In the genomic region with DNA sequence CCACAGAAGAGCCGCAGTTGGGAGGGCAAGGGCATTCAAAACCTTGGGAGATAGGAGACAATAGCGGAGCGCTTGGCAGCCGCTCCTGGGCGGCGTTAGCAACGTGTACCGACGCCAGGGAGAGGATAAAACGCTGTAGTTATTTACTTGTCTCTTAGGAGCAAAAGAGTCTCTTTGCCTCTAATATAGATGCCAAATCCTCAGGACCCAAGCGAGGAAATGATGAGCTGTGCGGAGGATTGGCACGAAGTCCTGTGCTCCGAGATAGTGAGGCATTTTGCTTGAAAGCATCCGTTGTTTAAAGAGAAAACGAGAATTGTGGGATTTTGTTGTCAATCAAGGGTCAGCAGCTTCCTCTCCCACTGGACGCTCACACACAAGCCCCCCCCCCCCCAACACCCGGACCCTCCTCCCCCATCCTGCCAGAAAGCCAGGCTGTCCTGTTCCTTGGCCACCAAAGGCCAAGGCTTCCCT, we compare ENCODE assay signal across 8 mouse cellular contexts.
DNase-seq lines count a peak whose midpoint lies in the region; ATAC-seq lines count a peak whose summit lies in the region.

No protein-coding gene starts in this region.

- no peaks in the 10 kb centered on the region for H3K9me3 ChIP-seq in neural tube, embryonic 11.5 days (ENCODE audit: control insufficient read depth, low read length)

- H3K4me1 ChIP-seq in neural tube, embryonic 11.5 days (ENCODE audit: control insufficient read depth, insufficient read depth, low read length), result peaks cover 7% of the 10 kb centered on the region; the same call in 1 of the 2 replicates

- H3K27me3 ChIP-seq in neural tube, embryonic 11.5 days (ENCODE audit: control insufficient read depth, insufficient read depth, low read length), result no peaks in the 10 kb centered on the region

- 0 out of 2 replicates have a peak, but pooled peaks have one; percentile 8 for ATAC-seq in neural tube, embryonic 11.5 days (ENCODE audit: insufficient read depth, low FRiP score, low TSS enrichment)
- no peak for ATAC-seq in granulocyte monocyte progenitor cell, adult 5-6 weeks (replicated peaks; ENCODE audit: poor library complexity, severe bottlenecking)
- ATAC-seq in megakaryocyte, adult 5-6 weeks (ENCODE audit: poor library complexity, severe bottlenecking), result no peak

- H3K27ac ChIP-seq in neural tube, embryonic 11.5 days (ENCODE audit: low read depth, low read length), result no peak overlapping the region

- no peaks in the 10 kb centered on the region for H3K36me3 ChIP-seq in neural tube, embryonic 11.5 days (ENCODE audit: control insufficient read depth, insufficient read depth, low read length)

- H3K9ac ChIP-seq in neural tube, embryonic 11.5 days (ENCODE audit: low read length), result no peak overlapping the region

- DNase-seq in neural tube, embryonic 11.5 days (ENCODE audit: low spot score), result peak; percentile 38
- no peak for DNase-seq in neural tube, embryonic 10.5 days (ENCODE audit: extremely low spot score, low spot score)
- peak; percentile 11 to 23 for DNase-seq in heart, postnatal 10 days
- peak; percentile 36 to 46 for DNase-seq in left cerebral cortex, postnatal 25 days (ENCODE audit: low spot score in 2 of 2)
- DNase-seq in right cerebral cortex, postnatal 4 days, result peak; percentile 33
- no peak for DNase-seq in urinary bladder, adult 18-20 months (ENCODE audit: low spot score in 2 of 2)

- intact Hi-C loops in heart, postnatal 10 days (cut with DNase I), result loop anchor here (5.0 kb wide), 1 partner anchor 88 kb away; no protein-coding TSS in a partner anchor
- intact Hi-C loops in left cerebral cortex, postnatal 25 days (cut with DNase I), result loop anchor here (5.0 kb wide), 2 partner anchors 282 to 727 kb away; no protein-coding TSS in a partner anchor

- H3K4me2 ChIP-seq in neural tube, embryonic 11.5 days (ENCODE audit: low read depth), result peak overlapping the region; percentile 31

- H3K4me3 ChIP-seq in neural tube, embryonic 11.5 days (ENCODE audit: low read depth, low read length), result no peak overlapping the region

- WGBS in neural tube, embryonic 11.5 days, result 47% methylated on average over 18 of the region's 18 CpGs

Comparison
In these comparisons a context has a peak if more than half of its experiments do, and no peak if none do; other contexts are left out.
1. DNase-seq: peak in neural tube, embryonic 11.5 days (single experiment), heart, postnatal 10 days (2 of 2), left cerebral cortex, postnatal 25 days (2 of 2) and right cerebral cortex, postnatal 4 days (single experiment); none in neural tube, embryonic 10.5 days (single experiment) and urinary bladder, adult 18-20 months (0 of 2).